Mouse (Mus musculus): Measurements from ENCODE around the gene Auts2. TPM values are rescaled to one million over a fixed set of nuclear protein-coding genes. Genes with fewer than 3 reads are reported as not detected.

The Auts2 gene
- total and polyA plus RNA-seq, 3 experiments: not detected

GRCm38 (mm10) chr5:131814503-131815003, 728.6 kb downstream of the Auts2 start:
- in situ Hi-C loops (cut with MboI; ENCODE audit: low pct_ligation_motif_present, low pct_unique_long_range_greater_than_20kb, low sequenced_read_pairs): no loop called here
- Histone ChIP-seq H3K27me3 (replicated peaks) (no peaks in the 10 kb centered on the region), H3K9ac (ENCODE audit: insufficient read depth, low read depth) (no peak overlapping the region), H3K36me3 (replicated peaks in 1 of 2; ENCODE audit: control insufficient read depth in 1 of 2, insufficient read depth in 1 of 2, low read length in 1 of 2) (no peaks in the 10 kb centered on the region), H3K79me2 (replicated peaks; ENCODE audit: control insufficient read depth, extremely low read depth, insufficient read depth, poor library complexity, severe bottlenecking) (no peaks in the 10 kb centered on the region), H3K4me2 (ENCODE audit: insufficient read depth, low read depth, poor library complexity, severe bottlenecking) (no peak overlapping the region), H3K27ac (ENCODE audit: insufficient read depth, low read depth) (no peak overlapping the region), H3K9me3 (replicated peaks; ENCODE audit: low read length) (peaks cover 73% of the 10 kb centered on the region), H3K4me1 (ENCODE audit: control insufficient read depth in 1 of 2, insufficient read depth in 2 of 2) (no peaks in the 10 kb centered on the region), H3K4me3 (replicated peaks in 1 of 3; ENCODE audit: low read depth in 2 of 3, low read length in 2 of 3, poor library complexity in 1 of 3) (no peak overlapping the region)
- DNase-seq (ENCODE audit: extremely low read depth): no peak
- dilution Hi-C loops (cut with MboI; ENCODE audit: extremely low pct_ligation_motif_present, extremely low pct_unique_long_range_greater_than_20kb, low sequenced_read_pairs): no loop called here
- no peak for TF ChIP-seq TBP (conservative IDR thresholded peaks at IDR 0.05; ENCODE audit: low read depth, low read length)
- TF ChIP-seq JUN (IDR thresholded peaks at IDR 0.05; ENCODE audit: insufficient read depth, low read depth, low read length): no peak
- TF ChIP-seq MAX (IDR thresholded peaks at IDR 0.05; ENCODE audit: low read length): no peak
- TF ChIP-seq KAT2A (IDR thresholded peaks at IDR 0.05; ENCODE audit: insufficient replicate concordance, low read length): no peak
- TF ChIP-seq MXI1 (IDR thresholded peaks at IDR 0.05; ENCODE audit: low read depth, low read length): no peak
- no peak for TF ChIP-seq ZKSCAN1 (IDR thresholded peaks at IDR 0.05; ENCODE audit: borderline replicate concordance, low read depth, low read length)
- no peak for TF ChIP-seq PAX5 (IDR thresholded peaks at IDR 0.05; ENCODE audit: low read length)
- no peak for TF ChIP-seq POLR2A (IDR thresholded peaks at IDR 0.05; ENCODE audit: low read depth, low read length)
- no peak for TF ChIP-seq EP300 (IDR thresholded peaks at IDR 0.05; ENCODE audit: low read length)
- no peak for TF ChIP-seq CHD2 (IDR thresholded peaks at IDR 0.05; ENCODE audit: low read length)
- no peak for TF ChIP-seq JUND (conservative IDR thresholded peaks at IDR 0.05; ENCODE audit: low read depth, low read length)
- TF ChIP-seq TCF12 (IDR thresholded peaks at IDR 0.05; ENCODE audit: low read depth, low read length): no peak
- no peak for TF ChIP-seq USF2 (conservative IDR thresholded peaks at IDR 0.05; ENCODE audit: low read depth, low read length)
- no peak for TF ChIP-seq MAFK (IDR thresholded peaks at IDR 0.05; ENCODE audit: insufficient replicate concordance, low read length)
- no peak for TF ChIP-seq RCOR1 (conservative IDR thresholded peaks at IDR 0.05; ENCODE audit: low read depth, low read length)
- TF ChIP-seq NRF1 (IDR thresholded peaks at IDR 0.05; ENCODE audit: low read depth, low read length): no peak
- no peak for TF ChIP-seq NELFE (IDR thresholded peaks at IDR 0.05; ENCODE audit: low read depth, low read length)
- no peak for TF ChIP-seq HCFC1 (IDR thresholded peaks at IDR 0.05; ENCODE audit: low read depth, low read length)
- TF ChIP-seq CTCF (conservative IDR thresholded peaks at IDR 0.05 in 1 of 2, IDR thresholded peaks at IDR 0.05 in 1 of 2; ENCODE audit: low read depth in 2 of 2, low read length in 2 of 2): no peak
- no peak for TF ChIP-seq IRF4 (IDR thresholded peaks at IDR 0.05; ENCODE audit: low read depth, low read length)

DNA sequence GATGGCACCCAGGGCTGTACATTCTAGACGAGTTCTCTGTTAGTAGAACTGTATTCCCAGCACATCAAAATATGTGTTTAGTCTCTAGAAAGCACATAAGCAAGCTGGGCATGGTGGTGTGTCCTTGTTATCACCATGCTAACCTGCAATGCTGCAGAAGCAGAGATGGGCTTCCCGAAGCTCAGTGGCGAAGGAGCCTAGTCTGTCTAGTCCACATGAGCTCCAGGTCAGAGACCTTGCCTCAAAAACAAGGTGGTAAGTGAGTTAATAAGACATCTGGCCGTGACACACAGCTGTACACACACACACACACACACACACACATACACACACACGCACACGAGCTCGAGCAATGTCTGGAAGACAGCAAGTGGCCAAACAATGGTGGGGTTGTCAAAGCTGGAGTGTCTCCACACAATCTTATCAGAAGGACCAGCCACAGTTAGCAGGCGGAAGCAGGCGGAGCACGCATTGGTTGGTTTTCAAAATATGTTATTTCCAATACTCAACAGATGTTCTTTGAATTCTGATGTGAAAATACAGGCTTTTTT, 729.1 kb downstream of the Auts2 start:
- DNase-seq (ENCODE audit: extremely low read depth): no peak
- Histone ChIP-seq H3K4me2 (ENCODE audit: insufficient read depth, low read depth, poor library complexity, severe bottlenecking) (no peak overlapping the region), H3K79me2 (replicated peaks; ENCODE audit: control insufficient read depth, extremely low read depth, insufficient read depth, poor library complexity, severe bottlenecking) (no peaks in the 10 kb centered on the region), H3K4me3 (replicated peaks in 1 of 3; ENCODE audit: low read depth in 2 of 3, low read length in 2 of 3, poor library complexity in 1 of 3) (no peak overlapping the region), H3K27me3 (replicated peaks) (no peaks in the 10 kb centered on the region), H3K36me3 (replicated peaks in 1 of 2; ENCODE audit: control insufficient read depth in 1 of 2, insufficient read depth in 1 of 2, low read length in 1 of 2) (no peaks in the 10 kb centered on the region), H3K9me3 (replicated peaks; ENCODE audit: low read length) (peaks cover 71% of the 10 kb centered on the region), H3K9ac (ENCODE audit: insufficient read depth, low read depth) (no peak overlapping the region), H3K27ac (ENCODE audit: insufficient read depth, low read depth) (no peak overlapping the region), H3K4me1 (ENCODE audit: control insufficient read depth in 1 of 2, insufficient read depth in 2 of 2) (no peaks in the 10 kb centered on the region)
- dilution Hi-C loops (cut with MboI; ENCODE audit: extremely low pct_ligation_motif_present, extremely low pct_unique_long_range_greater_than_20kb, low sequenced_read_pairs): no loop called here
- in situ Hi-C loops (cut with MboI; ENCODE audit: low pct_ligation_motif_present, low pct_unique_long_range_greater_than_20kb, low sequenced_read_pairs): no loop called here
- TF ChIP-seq UBTF (IDR thresholded peaks at IDR 0.05; ENCODE audit: low read depth, low read length) (no peak), ETS1 (conservative IDR thresholded peaks at IDR 0.05; ENCODE audit: low read depth, low read length) (no peak), ZC3H11A (IDR thresholded peaks at IDR 0.05; ENCODE audit: low read depth, low read length) (no peak), NELFE (IDR thresholded peaks at IDR 0.05; ENCODE audit: low read depth, low read length) (no peak), MXI1 (IDR thresholded peaks at IDR 0.05; ENCODE audit: low read depth, low read length) (no peak), MYC (IDR thresholded peaks at IDR 0.05; ENCODE audit: low read depth, low read length) (no peak), ZKSCAN1 (IDR thresholded peaks at IDR 0.05; ENCODE audit: borderline replicate concordance, low read depth, low read length) (no peak), TCF12 (IDR thresholded peaks at IDR 0.05; ENCODE audit: low read depth, low read length) (no peak), RCOR1 (conservative IDR thresholded peaks at IDR 0.05; ENCODE audit: low read depth, low read length) (no peak), MEF2A (IDR thresholded peaks at IDR 0.05; ENCODE audit: borderline replicate concordance, low read depth, low read length) (no peak), POLR2AphosphoS2 (IDR thresholded peaks at IDR 0.05; ENCODE audit: low read depth, low read length) (no peak), IRF4 (IDR thresholded peaks at IDR 0.05; ENCODE audit: low read depth, low read length) (no peak), SIN3A (IDR thresholded peaks at IDR 0.05; ENCODE audit: low read length) (no peak), JUND (conservative IDR thresholded peaks at IDR 0.05; ENCODE audit: low read depth, low read length) (no peak), HCFC1 (IDR thresholded peaks at IDR 0.05; ENCODE audit: low read depth, low read length) (no peak), ZNF384 (IDR thresholded peaks at IDR 0.05; ENCODE audit: low read depth, low read length) (no peak)

Data from CH12.LX (cell line).